Mouse (Mus musculus) forebrain, embryonic 16.5 days (tissue): ENCODE results near the gene Nxnl1. TPM values are rescaled to one million over a fixed set of nuclear protein-coding genes. Genes with fewer than 3 reads are reported as not detected.

Experiments
- ATAC-seq: fragments of 200-750 bp; cut with Nextera tagmentation; 2 replicates; pipeline ENCODE4 v1.8.0; 2017; ENCODE audit warnings: mild to moderate bottlenecking, moderate library complexity
- H3K27ac ChIP-seq: fragments of 300-500 bp; sonication (generic); 2 replicates; pipeline ENCODE4 v1.5.1; 2014; ENCODE audit warnings: low read length, control low read depth
- H3K27me3 ChIP-seq: fragments of 300-500 bp; sonication (generic); replicated peaks from 2 replicates; pipeline ENCODE4 v1.6.1; 2014; ENCODE audit warnings: low read length; ENCODE audit not compliant: control insufficient read depth, insufficient read depth
- H3K36me3 ChIP-seq: fragments of 300-500 bp; sonication (generic); 2 replicates; pipeline ENCODE4 v1.6.1; 2014; ENCODE audit not compliant: control insufficient read depth, insufficient read depth
- H3K4me1 ChIP-seq: fragments of 300-500 bp; sonication (generic); replicated peaks from 2 replicates; pipeline ENCODE4 v1.6.1; 2014; ENCODE audit warnings: low read length; ENCODE audit not compliant: control insufficient read depth, insufficient read depth
- H3K4me2 ChIP-seq: fragments of 300-500 bp; sonication (generic); 2 replicates; pipeline ENCODE4 v1.6.1; 2014; ENCODE audit warnings: mild to moderate bottlenecking, low read length, control low read depth
- H3K4me3 ChIP-seq: fragments of 300-500 bp; sonication (generic); replicated peaks from 2 replicates; pipeline ENCODE4 v1.5.1; 2014; ENCODE audit warnings: mild to moderate bottlenecking, low read length, control low read depth
- H3K9ac ChIP-seq: fragments of 300-500 bp; sonication (generic); replicated peaks from 2 replicates; pipeline ENCODE4 v1.6.1; 2014; ENCODE audit warnings: low read depth, low read length, control low read depth
- H3K9me3 ChIP-seq: fragments of 300-500 bp; sonication (generic); 2 replicates; pipeline ENCODE4 v1.6.1; 2016; ENCODE audit warnings: low read length; ENCODE audit not compliant: control insufficient read depth
- WGBS: fragments of 180-500 bp; shearing (Covaris S2); extraction: QIAGEN DNeasy Blood & Tissue Kit; methylation state at CpG from one replicate; pipeline ENCODE4 v1.1.7; 2014; 5-methylcytosine and 5-hydroxymethylcytosine counted together
- polyA plus RNA-seq: library from polyadenylated mRNA; unstranded; fragments of >200 nt; fragmentation: Nextera tagmentation; extraction: Ambion mirVana; gene quantifications from 2 replicates; pipeline ENCODE4 v1.2.1, GENCODE M21; 2015

Gene Nxnl1
- polyA plus RNA-seq, 1 experiment from 2014 or later: not detected

- Histone ChIP-seq H3K27me3 (peaks cover 17% of the 10 kb centered on the region), H3K27ac (no peak within 1 kb of the TSS), H3K36me3 (no peaks in the 10 kb centered on the region), H3K4me2 (no peak within 1 kb of the TSS), H3K4me3 (no peak within 1 kb of the TSS), H3K9me3 (no peaks in the 10 kb centered on the region), H3K4me1 (peaks cover 24% of the 10 kb centered on the region), H3K9ac (no peak within 1 kb of the TSS)
- no peak for ATAC-seq
- 83% methylated on average over 3 of the region's 3 CpGs for WGBS
Measured at GRCm38 (mm10) chr8:71597451-71597850, 31.1 kb upstream of the Nxnl1 start, which contains the start of gene Fam129c. TSS of gene Fam129c (plus strand) at chr8:71597648.

GRCm38 (mm10) chr8:71596798-71597197, 30.4 kb upstream of the Nxnl1 start:
- no peak overlapping the region for H3K9ac ChIP-seq
- no peak for ATAC-seq

GRCm38 (mm10) chr8:71596384-71596783, 30.0 kb upstream of the Nxnl1 start:
- H3K4me2 ChIP-seq: no peak overlapping the region; the same call in 1 of the 2 replicates
- no peaks in the 10 kb centered on the region for H3K9me3 ChIP-seq
- H3K9ac ChIP-seq: no peak overlapping the region
- peaks cover 6% of the 10 kb centered on the region for H3K27me3 ChIP-seq
- H3K4me3 ChIP-seq: no peak overlapping the region
- WGBS: 56% methylated on average over 6 of the region's 6 CpGs
- ATAC-seq: no peak
- peaks cover 20% of the 10 kb centered on the region for H3K4me1 ChIP-seq
- H3K36me3 ChIP-seq: no peaks in the 10 kb centered on the region
- no peak overlapping the region for H3K27ac ChIP-seq

More at GRCm38 (mm10) chr8:71596798-71597197, 30.4 kb upstream of the Nxnl1 start:
- Histone ChIP-seq H3K27ac (no peak overlapping the region), H3K4me3 (no peak overlapping the region), H3K36me3 (no peaks in the 10 kb centered on the region), H3K27me3 (peaks cover 10% of the 10 kb centered on the region), H3K4me1 (peaks cover 18% of the 10 kb centered on the region), H3K4me2 (no peak overlapping the region), H3K9me3 (no peaks in the 10 kb centered on the region)
- 85% methylated on average over 4 of the region's 4 CpGs for WGBS

GRCm38 (mm10) chr8:71595862-71596261, 29.5 kb upstream of the Nxnl1 start:
- H3K27ac ChIP-seq: peak overlapping the region; percentile 12; the same call in 1 of the 2 replicates
- H3K36me3 ChIP-seq: no peaks in the 10 kb centered on the region
- H3K4me3 ChIP-seq: peak overlapping the region; percentile 19
- WGBS: 8% methylated on average over 27 of the region's 27 CpGs
- H3K27me3 ChIP-seq: peaks cover 4% of the 10 kb centered on the region; the same call in 1 of the 2 replicates
- peak overlapping the region; percentile 39 for H3K4me2 ChIP-seq
- H3K9me3 ChIP-seq: no peaks in the 10 kb centered on the region
- H3K4me1 ChIP-seq: peaks cover 25% of the 10 kb centered on the region
- peak overlapping the region; percentile 27 for H3K9ac ChIP-seq
- peak; percentile 41 for ATAC-seq

GRCm38 (mm10) chr8:71594324-71594722, 27.9 kb upstream of the Nxnl1 start:
- H3K9ac ChIP-seq: no peak overlapping the region
- no peaks in the 10 kb centered on the region for H3K27me3 ChIP-seq
- H3K27ac ChIP-seq: no peak overlapping the region
- H3K9me3 ChIP-seq: no peaks in the 10 kb centered on the region
- H3K4me1 ChIP-seq: peaks cover 27% of the 10 kb centered on the region
- no peak overlapping the region for H3K4me2 ChIP-seq
- no peak overlapping the region for H3K4me3 ChIP-seq
- ATAC-seq: no peak
- H3K36me3 ChIP-seq: no peaks in the 10 kb centered on the region
- 85% methylated on average over 4 of the region's 4 CpGs for WGBS

GRCm38 (mm10) chr8:71593556-71594323, 27.3 kb upstream of the Nxnl1 start:
- WGBS: 89% methylated on average over 8 of the region's 8 CpGs
- no peak for ATAC-seq
- Histone ChIP-seq H3K4me3 (no peak overlapping the region), H3K9me3 (no peaks in the 10 kb centered on the region), H3K9ac (no peak overlapping the region), H3K27me3 (no peaks in the 10 kb centered on the region), H3K27ac (no peak overlapping the region), H3K36me3 (no peaks in the 10 kb centered on the region), H3K4me2 (no peak overlapping the region), H3K4me1 (peaks cover 27% of the 10 kb centered on the region)

GRCm38 (mm10) chr8:71592374-71593170, 26.2 kb upstream of the Nxnl1 start:
- H3K36me3 ChIP-seq: no peaks in the 10 kb centered on the region
- H3K9ac ChIP-seq: peak overlapping the region; percentile 91
- H3K4me3 ChIP-seq: peak overlapping the region; percentile 83
- WGBS: 4% methylated on average over 60 of the region's 60 CpGs
- H3K27ac ChIP-seq: peak overlapping the region; percentile 95
- peak overlapping the region; percentile 93 for H3K4me2 ChIP-seq
- ATAC-seq: peak; percentile 72
- H3K9me3 ChIP-seq: no peaks in the 10 kb centered on the region
- H3K4me1 ChIP-seq: peaks cover 27% of the 10 kb centered on the region
- no peaks in the 10 kb centered on the region for H3K27me3 ChIP-seq

- WGBS: under 1% methylated on average over 71 of the region's 71 CpGs
- no peaks in the 10 kb centered on the region for H3K27me3 ChIP-seq
- ATAC-seq: peak; percentile 84
Measured at GRCm38 (mm10) chr8:71591471-71592373, 25.3 kb upstream of the Nxnl1 start, which contains the start of gene Pgls. TSS of gene Pgls (plus strand) at chr8:71592176.

More at GRCm38 (mm10) chr8:71591471-71592373, 25.3 kb upstream of the Nxnl1 start, which contains the start of gene Pgls:
- Histone ChIP-seq H3K4me3 (peak within 1 kb of the TSS; percentile 83), H3K4me1 (peaks cover 27% of the 10 kb centered on the region), H3K4me2 (peak within 1 kb of the TSS; percentile 93), H3K36me3 (no peaks in the 10 kb centered on the region), H3K27ac (peak within 1 kb of the TSS; percentile 95), H3K9ac (peak within 1 kb of the TSS; percentile 91), H3K9me3 (no peaks in the 10 kb centered on the region)
